Mouse (Mus musculus): ENCODE data around the gene Cpne8.

- TF ChIP-seq POLR2A (IDR thresholded peaks at IDR 0.05; ENCODE audit: low read depth, low read length) (no peak), CTCF (IDR thresholded peaks at IDR 0.05; ENCODE audit: borderline replicate concordance, insufficient read depth, low read length) (no peak)
Measured at GRCm38 (mm10) chr15:90717717-90718116, 38.5 kb upstream of the Cpne8 start.

Data from embryonic fibroblast, embryonic 13.5 days (primary cell).